ENCODE assay signal across 8 mouse cellular contexts in genomic region chr5:143547384-143547783, GRCm38 (mm10). TPM values are rescaled to one million over a fixed set of nuclear protein-coding genes. Genes with fewer than 3 reads are reported as not detected.
DNase-seq lines count a peak whose midpoint lies in the region; ATAC-seq and TF ChIP-seq lines count a peak whose summit lies in the region.

No protein-coding gene starts in this region.

- peak; percentile 69 for DNase-seq in midbrain, embryonic 14.5 days
- DNase-seq in c-Kit-positive CD71-negative TER-119-negative erythroid progenitor cells, embryonic 14.5 days (ENCODE audit: low read depth) = peak; percentile 76
- peak; percentile 73 to 84 for DNase-seq in frontal cortex, postnatal 36 days (ENCODE audit: low spot score in 2 of 2)
- DNase-seq in kidney, adult 8-10 months = peak; percentile 74 to 87
- peak; percentile 61 for DNase-seq in liver, adult 2 months (ENCODE audit: extremely low read depth, low read depth, low spot score)
- peak; percentile 32 for DNase-seq in ovary, adult 18-20 months (ENCODE audit: low spot score)
- DNase-seq in thymus, postnatal 25 days = peak; percentile 86

- WGBS in midbrain, embryonic 14.5 days = 8% methylated on average over 11 of the region's 11 CpGs
- WGBS in midbrain, embryonic 16.5 days = 8% methylated on average over 11 of the region's 11 CpGs
- WGBS in liver, adult 2 months = 3% methylated on average over 11 of the region's 11 CpGs

- H3K36me3 ChIP-seq in midbrain, embryonic 14.5 days (ENCODE audit: control insufficient read depth, insufficient read depth, low read length) = peaks cover 7% of the 10 kb centered on the region; the same call in 1 of the 2 replicates
- no peaks in the 10 kb centered on the region for H3K36me3 ChIP-seq in midbrain, embryonic 16.5 days (ENCODE audit: control insufficient read depth, insufficient read depth, low read length)
- no peaks in the 10 kb centered on the region for H3K36me3 ChIP-seq in liver, adult 2 months (ENCODE audit: control insufficient read depth, insufficient read depth, low read length)

- H3K4me2 ChIP-seq in midbrain, embryonic 14.5 days (ENCODE audit: low read length) = no peak overlapping the region
- H3K4me2 ChIP-seq in midbrain, embryonic 16.5 days (ENCODE audit: low read length) = no peak overlapping the region

- peaks cover 22% of the 10 kb centered on the region for H3K4me1 ChIP-seq in midbrain, embryonic 14.5 days (ENCODE audit: control insufficient read depth, insufficient read depth, low read length)
- peaks cover 27% of the 10 kb centered on the region for H3K4me1 ChIP-seq in midbrain, embryonic 16.5 days (ENCODE audit: control insufficient read depth, insufficient read depth, low read length)
- H3K4me1 ChIP-seq in liver, adult 2 months (ENCODE audit: control insufficient read depth, insufficient read depth, low read length) = peaks cover 3% of the 10 kb centered on the region; the same call in 1 of the 2 replicates

- peak; percentile 99 for TF ChIP-seq CTCF in liver, adult 2 months (IDR thresholded peaks at IDR 0.05; ENCODE audit: low read depth, low read length)

- no peak for TF ChIP-seq POLR2A in liver, adult 2 months (IDR thresholded peaks at IDR 0.05; ENCODE audit: extremely low read depth, insufficient read depth, low read length)

- H3K27me3 ChIP-seq in midbrain, embryonic 14.5 days (ENCODE audit: control insufficient read depth, insufficient read depth, low read length) = no peaks in the 10 kb centered on the region
- no peaks in the 10 kb centered on the region; the same call in 1 of the 2 replicates for H3K27me3 ChIP-seq in midbrain, embryonic 16.5 days (ENCODE audit: control insufficient read depth, insufficient read depth, low read depth, low read length)
- no peaks in the 10 kb centered on the region for H3K27me3 ChIP-seq in liver, adult 2 months (ENCODE audit: control insufficient read depth, insufficient read depth, low read length)

- no peak overlapping the region for H3K27ac ChIP-seq in midbrain, embryonic 14.5 days (replicated peaks; ENCODE audit: low read depth, low read length)
- H3K27ac ChIP-seq in midbrain, embryonic 16.5 days (ENCODE audit: low read length) = no peak overlapping the region
- H3K27ac ChIP-seq in liver, adult 2 months (replicated peaks; ENCODE audit: insufficient read depth, low read depth, low read length) = no peak overlapping the region

- H3K4me3 ChIP-seq in midbrain, embryonic 14.5 days (replicated peaks; ENCODE audit: low read depth, low read length) = no peak overlapping the region
- no peak overlapping the region for H3K4me3 ChIP-seq in midbrain, embryonic 16.5 days (ENCODE audit: low read depth, low read length)
- H3K4me3 ChIP-seq in liver, adult 2 months (ENCODE audit: insufficient read depth, low read depth, low read length) = no peak overlapping the region

- ATAC-seq in midbrain, embryonic 14.5 days (ENCODE audit: low FRiP score, low TSS enrichment) = no peak
- no peak for ATAC-seq in midbrain, embryonic 16.5 days

- no peak overlapping the region for H3K9ac ChIP-seq in midbrain, embryonic 14.5 days (replicated peaks; ENCODE audit: low read length)
- no peak overlapping the region for H3K9ac ChIP-seq in midbrain, embryonic 16.5 days (ENCODE audit: low read depth, low read length)
- no peak overlapping the region for H3K9ac ChIP-seq in liver, adult 2 months (ENCODE audit: low read depth, low read length)

- no peaks in the 10 kb centered on the region for H3K9me3 ChIP-seq in midbrain, embryonic 14.5 days (ENCODE audit: control insufficient read depth, low read length)
- H3K9me3 ChIP-seq in midbrain, embryonic 16.5 days (replicated peaks; ENCODE audit: control insufficient read depth, low read length, poor library complexity, severe bottlenecking) = no peaks in the 10 kb centered on the region

- H3K79me2 ChIP-seq in liver, adult 2 months (ENCODE audit: control insufficient read depth, insufficient read depth, low read length) = peaks cover 3% of the 10 kb centered on the region; the same call in 1 of the 2 replicates

RNA-seq across cellular contexts. Expression of gene Rac1, which starts 19.5 kb away (rescaled TPM):
- 425 and 463 TPM in 2 replicates for polyA plus RNA-seq in midbrain, embryonic 14.5 days (2014; fragmentation: Nextera tagmentation; extraction: Ambion mirVana)
- polyA plus RNA-seq in midbrain, embryonic 16.5 days (2015; fragmentation: Nextera tagmentation; extraction: Ambion mirVana) = 378 and 409 TPM in 2 replicates
- total RNA-seq in liver, adult 2 months (2014; rRNA removed) = 38.6 and 69.0 TPM in 2 replicates
- polyA plus RNA-seq in liver, adult 2 months (2012; rRNA removed) = 99.8 and 114 TPM in 2 replicates

Comparison
In these comparisons a context has a peak if more than half of its experiments do, and no peak if none do; other contexts are left out.
1. DNase-seq: peak in every context shown above with its lines; median percentile 86 in thymus, postnatal 25 days; 80 in kidney, adult 8-10 months; 78 in frontal cortex, postnatal 36 days; 76 in c-Kit-positive CD71-negative TER-119-negative erythroid progenitor cells, embryonic 14.5 days; 69 in midbrain, embryonic 14.5 days; 61 in liver, adult 2 months; 32 in ovary, adult 18-20 months.